Mouse (Mus musculus) kidney, embryonic 16.5 days (tissue): Measurements from ENCODE around the gene Carmil1. TPM values are rescaled to one million over a fixed set of nuclear protein-coding genes. Genes with fewer than 3 reads are reported as not detected.

Experiments
- ATAC-seq: fragments of 200-750 bp; cut with Nextera tagmentation; 2 replicates; pipeline ENCODE4 v1.8.0; 2017; ENCODE audit warnings: moderate TSS enrichment; ENCODE audit not compliant: low FRiP score, low TSS enrichment
- H3K27ac ChIP-seq: fragments of 300-500 bp; sonication (generic); 2 replicates; pipeline ENCODE4 v1.5.1; 2014; ENCODE audit warnings: low read length
- H3K27me3 ChIP-seq: fragments of 300-500 bp; sonication (generic); 2 replicates; pipeline ENCODE4 v1.6.1; 2014; ENCODE audit warnings: low read length, control low read depth, mixed read lengths; ENCODE audit not compliant: insufficient read depth
- H3K36me3 ChIP-seq: fragments of 300-500 bp; sonication (generic); 2 replicates; pipeline ENCODE4 v1.6.1; 2014; ENCODE audit warnings: low read length, control low read depth, mixed read lengths; ENCODE audit not compliant: insufficient read depth
- H3K4me1 ChIP-seq: fragments of 300-500 bp; sonication (generic); 2 replicates; pipeline ENCODE4 v1.6.1; 2014; ENCODE audit warnings: low read length, control low read depth, mixed read lengths; ENCODE audit not compliant: insufficient read depth
- H3K4me2 ChIP-seq: fragments of 300-500 bp; sonication (generic); replicated peaks from 2 replicates; pipeline ENCODE4 v1.6.1; 2014; ENCODE audit warnings: low read depth, low read length
- H3K4me3 ChIP-seq: fragments of 300-500 bp; sonication (generic); 2 replicates; pipeline ENCODE4 v1.5.1; 2014; ENCODE audit warnings: mild to moderate bottlenecking, low read length
- H3K9ac ChIP-seq: fragments of 300-500 bp; sonication (generic); replicated peaks from 2 replicates; pipeline ENCODE4 v1.6.1; 2014; ENCODE audit warnings: low read length
- H3K9me3 ChIP-seq: fragments of 300-500 bp; sonication (generic); 2 replicates; pipeline ENCODE4 v1.6.1; 2016; ENCODE audit warnings: low read length, control low read depth
- WGBS: fragments of 180-500 bp; shearing (Covaris S2); extraction: QIAGEN DNeasy Blood & Tissue Kit; methylation state at CpG from one replicate; pipeline ENCODE4 v1.1.7; 2014; 5-methylcytosine and 5-hydroxymethylcytosine counted together
- polyA plus RNA-seq: library from polyadenylated mRNA; unstranded; fragments of >200 nt; fragmentation: Nextera tagmentation; extraction: Ambion mirVana; gene quantifications from 2 replicates; pipeline ENCODE4 v1.2.1, GENCODE M21; 2015

Carmil1 gene
- polyA plus RNA-seq, 1 experiment from 2014 or later: 52.5 TPM

DNA sequence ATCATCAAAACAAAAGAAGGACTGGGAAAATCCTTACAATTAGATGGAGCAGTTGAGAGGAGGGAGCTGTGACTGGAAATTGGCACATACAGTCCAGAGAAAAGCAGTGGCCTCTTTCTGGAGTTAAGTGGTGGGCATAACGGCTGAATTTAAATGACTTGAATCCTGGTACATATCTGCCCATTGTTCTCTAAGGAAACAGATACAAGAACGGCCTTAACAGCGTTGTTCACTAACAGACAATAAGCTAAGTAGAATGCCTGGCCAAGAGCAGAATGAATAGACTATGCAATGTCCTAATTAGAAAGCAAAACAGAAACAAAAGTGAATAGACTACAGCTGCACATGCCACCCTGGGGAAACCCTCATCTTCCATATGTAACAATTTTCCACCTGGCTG lies 133.6 kb downstream of the Carmil1 start:
- Histone ChIP-seq H3K4me1 (no peaks in the 10 kb centered on the region), H3K36me3 (peaks cover 7% of the 10 kb centered on the region; the same call in 1 of the 2 replicates), H3K9ac (no peak overlapping the region), H3K4me2 (no peak overlapping the region), H3K9me3 (no peaks in the 10 kb centered on the region), H3K27ac (no peak overlapping the region), H3K27me3 (no peaks in the 10 kb centered on the region), H3K4me3 (no peak overlapping the region)
- WGBS: 88% methylated on average over 3 of the region's 3 CpGs
- no peak for ATAC-seq

DNA sequence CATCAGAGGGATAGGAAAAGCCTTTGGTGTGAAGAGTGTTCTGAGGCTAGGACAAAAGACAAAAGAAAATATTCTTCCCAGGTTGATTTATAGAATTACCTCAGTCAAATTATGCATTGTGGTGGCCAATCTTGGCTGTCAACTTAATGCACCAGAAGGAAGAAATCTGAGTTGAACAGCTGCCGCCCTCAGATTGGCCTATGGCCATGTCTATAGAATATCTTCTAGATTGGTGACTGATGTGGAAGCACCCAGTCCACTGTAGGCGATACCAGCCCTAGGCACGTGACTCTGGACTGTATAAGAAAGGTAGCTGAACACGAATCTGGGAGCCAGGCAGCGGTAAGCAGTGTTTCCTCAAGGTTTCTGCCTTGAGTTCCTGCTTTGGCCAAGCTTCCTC lies 134.1 kb downstream of the Carmil1 start:
- Histone ChIP-seq H3K4me1 (no peaks in the 10 kb centered on the region), H3K9ac (no peak overlapping the region), H3K27me3 (no peaks in the 10 kb centered on the region), H3K27ac (no peak overlapping the region), H3K36me3 (peaks cover 7% of the 10 kb centered on the region; the same call in 1 of the 2 replicates), H3K9me3 (no peaks in the 10 kb centered on the region), H3K4me2 (no peak overlapping the region), H3K4me3 (no peak overlapping the region)
- WGBS: 95% methylated on average over 5 of the region's 5 CpGs
- no peak for ATAC-seq

DNA sequence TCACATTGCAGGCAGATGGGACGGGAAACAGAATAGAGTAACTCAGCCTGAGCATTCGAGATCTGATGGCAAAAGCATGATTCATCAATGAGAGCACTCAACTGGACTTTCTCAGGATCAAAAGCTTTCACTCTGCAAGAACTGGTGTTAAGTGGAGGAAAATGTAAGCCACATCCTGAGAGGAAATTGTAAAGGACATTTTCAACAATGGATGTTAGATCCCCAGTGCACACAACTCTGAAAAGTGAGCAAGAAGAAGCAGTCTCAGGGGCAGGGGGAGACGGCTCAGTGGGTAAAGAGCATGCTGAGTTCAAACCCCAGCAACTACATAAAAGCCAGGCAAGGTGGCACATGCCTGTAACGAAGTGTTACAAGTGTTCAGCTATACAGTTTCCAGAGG lies 135.7 kb downstream of the Carmil1 start:
- no peak for ATAC-seq
- H3K4me1 ChIP-seq: no peaks in the 10 kb centered on the region
- 59% methylated on average over 4 of the region's 4 CpGs for whole genome bisulfite sequencing

DNA sequence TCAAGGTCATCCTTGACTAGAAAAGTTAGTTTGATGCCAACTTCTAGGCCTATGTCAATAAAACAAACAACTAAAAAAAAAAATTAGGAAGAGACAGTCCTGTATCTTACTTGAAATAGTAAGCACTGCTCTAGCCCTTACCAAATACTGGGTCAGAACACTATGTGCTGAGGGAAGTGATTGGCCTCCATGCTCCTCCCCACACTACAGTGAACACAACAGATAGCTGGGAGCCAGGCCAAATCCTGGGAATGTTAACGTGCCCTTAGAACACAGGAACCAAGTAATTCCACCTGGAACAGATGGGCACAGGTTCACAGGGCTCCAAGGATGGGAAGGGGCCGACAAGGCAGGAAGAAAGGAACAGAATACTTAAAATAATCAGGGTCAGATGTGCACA lies 136.5 kb downstream of the Carmil1 start:
- no peaks in the 10 kb centered on the region for H3K9me3 ChIP-seq
- no peaks in the 10 kb centered on the region for H3K4me1 ChIP-seq
- no peak overlapping the region for H3K27ac ChIP-seq
- no peak for ATAC-seq
- WGBS: 64% methylated on average over 2 of the region's 2 CpGs
- no peak overlapping the region for H3K4me2 ChIP-seq
- H3K9ac ChIP-seq: no peak overlapping the region
- H3K36me3 ChIP-seq: peaks cover 7% of the 10 kb centered on the region; the same call in 1 of the 2 replicates
- no peak overlapping the region for H3K4me3 ChIP-seq
- no peaks in the 10 kb centered on the region for H3K27me3 ChIP-seq

More for the DNA sequence above, 135.7 kb downstream of the Carmil1 start:
- Histone ChIP-seq H3K36me3 (peaks cover 7% of the 10 kb centered on the region; the same call in 1 of the 2 replicates), H3K9ac (no peak overlapping the region), H3K27ac (no peak overlapping the region), H3K27me3 (no peaks in the 10 kb centered on the region), H3K4me2 (no peak overlapping the region), H3K4me3 (no peak overlapping the region), H3K9me3 (no peaks in the 10 kb centered on the region)

DNA sequence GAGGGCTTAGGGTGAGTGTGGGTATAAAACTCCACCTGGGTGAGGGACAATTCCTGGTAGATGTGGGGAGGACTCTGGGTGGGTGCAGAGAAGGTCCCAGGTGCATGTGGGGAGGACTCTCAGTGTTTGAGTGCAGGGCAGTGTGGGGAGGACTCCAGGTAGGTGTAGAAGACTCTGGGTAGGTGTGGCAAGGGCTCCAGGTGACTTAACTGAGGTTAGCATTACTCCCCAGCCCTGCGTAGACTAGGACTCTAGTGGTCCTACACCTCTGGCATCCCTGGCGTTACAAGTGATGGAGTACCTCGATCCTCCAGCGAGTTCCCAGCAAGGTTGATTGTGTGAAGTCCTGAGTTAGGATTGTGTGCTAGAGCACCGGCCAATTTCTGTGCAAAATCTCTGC lies 143.8 kb downstream of the Carmil1 start:
- Histone ChIP-seq H3K4me1 (peaks cover 12% of the 10 kb centered on the region), H3K4me2 (no peak overlapping the region), H3K9ac (no peak overlapping the region), H3K27ac (no peak overlapping the region), H3K4me3 (no peak overlapping the region), H3K9me3 (no peaks in the 10 kb centered on the region), H3K36me3 (0 out of 2 replicates have a peak, but pooled peaks cover 3% of the 10 kb centered on the region), H3K27me3 (no peaks in the 10 kb centered on the region)
- WGBS: 89% methylated on average over 5 of the region's 5 CpGs
- ATAC-seq: no peak; the same call in 1 of the 2 replicates

DNA sequence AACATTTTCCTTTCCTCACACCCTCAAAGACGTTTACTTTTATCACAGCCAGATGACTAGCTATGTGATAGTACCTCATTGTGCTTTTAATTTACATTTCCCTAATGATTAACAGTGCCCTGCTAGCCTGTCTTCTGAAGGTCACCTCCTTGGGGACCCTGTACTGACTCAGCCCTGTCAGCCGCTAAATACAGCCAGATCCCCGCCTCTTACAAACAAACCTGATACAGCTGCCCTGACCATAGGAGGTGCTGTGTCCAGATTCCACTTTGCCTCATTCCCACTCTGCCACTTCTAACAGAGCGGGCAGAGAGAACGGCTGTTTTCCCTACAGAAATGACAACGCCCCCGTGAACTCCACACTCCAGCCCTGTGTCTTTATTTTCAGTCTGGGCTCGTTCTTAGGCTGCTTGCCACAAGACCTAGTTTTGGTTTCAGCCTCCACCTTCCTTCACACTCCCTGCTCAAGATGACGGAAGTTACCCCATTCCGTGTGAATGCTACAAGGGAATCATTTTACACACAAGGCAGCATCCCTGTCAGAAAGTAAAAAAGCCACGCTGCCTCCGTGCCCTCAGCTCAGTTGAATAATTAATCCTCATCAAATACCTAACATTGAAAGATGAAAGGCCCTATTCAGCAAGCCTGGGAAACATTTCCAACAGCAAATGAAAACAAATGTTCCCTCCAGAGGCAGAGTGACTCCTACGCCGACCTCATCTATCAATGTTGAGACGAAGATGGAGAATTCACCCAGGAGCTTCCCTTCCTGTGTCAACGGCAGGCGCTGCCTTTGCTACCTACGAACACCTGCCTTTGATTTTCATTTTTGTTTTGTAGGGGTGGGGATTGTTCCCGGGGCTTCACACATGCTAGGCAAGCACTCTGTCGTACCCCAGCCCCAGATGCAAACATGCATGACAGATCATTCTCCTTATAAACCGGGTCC lies 145.0 kb downstream of the Carmil1 start:
- peak overlapping the region; percentile 35 for H3K4me2 ChIP-seq
- ATAC-seq: peak; percentile 83
- H3K27ac ChIP-seq: peak overlapping the region; percentile 61
- H3K27me3 ChIP-seq: no peaks in the 10 kb centered on the region
- H3K9me3 ChIP-seq: no peaks in the 10 kb centered on the region
- H3K36me3 ChIP-seq: 0 out of 2 replicates have a peak, but pooled peaks cover 3% of the 10 kb centered on the region
- no peak overlapping the region for H3K9ac ChIP-seq
- peaks cover 12% of the 10 kb centered on the region for H3K4me1 ChIP-seq
- H3K4me3 ChIP-seq: no peak overlapping the region
- WGBS: 11% methylated on average over 21 of the region's 21 CpGs

DNA sequence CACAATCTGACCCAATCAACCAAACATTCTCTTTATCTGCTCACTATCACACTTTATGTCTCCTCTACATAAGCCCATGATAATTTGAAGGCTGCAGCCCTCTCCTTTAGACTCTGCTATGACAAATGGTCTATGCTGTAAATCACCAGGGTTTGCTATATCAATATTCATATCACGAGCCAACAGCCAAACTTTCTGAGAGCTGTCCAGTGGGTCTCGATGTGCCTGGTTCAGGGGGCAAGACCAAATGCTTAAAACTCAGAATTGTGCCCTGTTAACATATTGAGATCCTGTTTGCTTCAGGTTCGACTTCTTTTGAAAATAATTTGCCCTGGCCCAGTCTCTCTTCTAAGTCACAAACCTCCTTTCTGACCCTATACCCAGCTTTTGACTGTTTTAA lies 147.7 kb downstream of the Carmil1 start:
- H3K27me3 ChIP-seq: no peaks in the 10 kb centered on the region
- no peak overlapping the region for H3K27ac ChIP-seq
- H3K4me3 ChIP-seq: no peak overlapping the region
- no peak for ATAC-seq
- no peaks in the 10 kb centered on the region for H3K36me3 ChIP-seq
- H3K9me3 ChIP-seq: no peaks in the 10 kb centered on the region
- WGBS: 89% methylated on average over 3 of the region's 3 CpGs
- H3K9ac ChIP-seq: no peak overlapping the region
- peaks cover 12% of the 10 kb centered on the region for H3K4me1 ChIP-seq
- H3K4me2 ChIP-seq: no peak overlapping the region

DNA sequence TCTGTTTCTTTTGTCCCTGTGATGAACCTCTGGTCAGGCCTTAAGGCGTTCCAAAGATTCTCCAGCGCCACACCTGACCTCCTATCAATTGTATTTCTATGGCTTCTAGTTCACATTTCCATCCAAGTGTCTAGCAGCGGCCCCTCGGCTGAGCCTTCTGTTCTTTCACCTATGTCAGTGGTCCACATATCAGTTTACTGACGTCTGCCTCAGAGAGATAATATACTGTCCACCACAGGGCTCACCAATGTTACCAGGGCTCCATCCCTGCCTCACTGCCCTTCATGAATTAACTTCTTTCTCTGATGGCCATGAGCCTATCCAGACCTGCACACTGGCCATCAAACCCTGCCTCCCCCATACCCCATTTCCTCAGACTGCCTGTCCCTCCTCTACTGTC lies 149.3 kb downstream of the Carmil1 start:
- Histone ChIP-seq H3K4me1 (peaks cover 11% of the 10 kb centered on the region), H3K9me3 (no peaks in the 10 kb centered on the region), H3K27ac (no peak overlapping the region), H3K36me3 (no peaks in the 10 kb centered on the region), H3K4me3 (no peak overlapping the region), H3K9ac (no peak overlapping the region), H3K27me3 (no peaks in the 10 kb centered on the region), H3K4me2 (no peak overlapping the region)
- WGBS: 60% methylated on average over 5 of the region's 5 CpGs
- ATAC-seq: no peak

DNA sequence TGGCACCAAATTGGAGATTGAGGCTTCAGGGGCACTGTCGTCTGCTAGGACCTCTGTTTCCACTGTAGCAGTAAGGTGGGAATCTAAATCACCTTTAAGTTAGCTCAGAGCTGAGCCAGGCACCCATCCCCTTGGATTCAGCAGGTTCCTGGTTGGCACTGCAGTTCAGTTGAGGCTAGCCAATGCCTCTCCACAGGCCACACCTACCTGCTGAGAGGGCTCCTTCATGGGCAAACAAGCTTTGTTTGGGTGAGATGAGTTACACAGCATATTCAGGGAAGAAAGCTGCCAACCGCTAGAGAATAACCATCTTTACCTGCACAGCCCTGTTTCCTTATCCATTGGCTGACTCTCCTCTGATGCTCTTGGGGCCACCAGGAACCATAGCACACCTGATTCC lies 149.9 kb downstream of the Carmil1 start:
- no peaks in the 10 kb centered on the region for H3K9me3 ChIP-seq
- WGBS: 100% methylated on average over 2 of the region's 2 CpGs
- H3K36me3 ChIP-seq: no peaks in the 10 kb centered on the region
- H3K4me1 ChIP-seq: peaks cover 6% of the 10 kb centered on the region
- H3K4me3 ChIP-seq: no peak overlapping the region
- no peak overlapping the region for H3K27ac ChIP-seq
- no peak for ATAC-seq
- no peaks in the 10 kb centered on the region for H3K27me3 ChIP-seq
- no peak overlapping the region for H3K9ac ChIP-seq
- no peak overlapping the region for H3K4me2 ChIP-seq

DNA sequence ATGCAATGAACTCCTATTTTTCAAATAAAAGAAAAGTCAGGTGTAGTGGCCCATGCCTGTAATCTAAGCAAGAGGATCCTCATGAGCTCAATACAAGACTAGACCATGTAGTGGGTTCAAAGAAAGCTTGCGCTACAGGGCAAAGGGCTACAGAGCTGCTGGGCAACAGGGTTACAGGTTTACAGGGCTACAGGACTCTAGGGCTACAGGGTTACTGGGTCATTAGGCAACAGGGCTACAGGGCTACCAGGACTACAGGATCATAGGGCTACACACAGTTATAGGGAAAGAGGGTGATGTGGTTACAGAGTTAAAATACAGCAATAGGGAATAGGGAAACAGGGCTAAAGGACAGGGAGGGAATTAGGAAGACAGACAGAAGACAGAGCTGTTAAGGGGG lies 151.9 kb downstream of the Carmil1 start:
- ATAC-seq: no peak
- no peak overlapping the region for H3K4me2 ChIP-seq
- H3K9ac ChIP-seq: no peak overlapping the region
- H3K27me3 ChIP-seq: no peaks in the 10 kb centered on the region
- H3K27ac ChIP-seq: no peak overlapping the region
- H3K36me3 ChIP-seq: no peaks in the 10 kb centered on the region
- H3K4me3 ChIP-seq: no peak overlapping the region
- no peaks in the 10 kb centered on the region for H3K4me1 ChIP-seq
- 100% methylated on average over 1 of the region's 1 CpGs for WGBS
- no peaks in the 10 kb centered on the region for H3K9me3 ChIP-seq
